Mouse (Mus musculus) embryonic facial prominence, embryonic 10.5 days (tissue): ENCODE data around the gene Cuta. TPM values are rescaled to one million over a fixed set of nuclear protein-coding genes. Genes with fewer than 3 reads are reported as not detected.

Experiments used
- DNase-seq: peaks from one replicate; pipeline ENCODE4 v3.0.0-alpha.2; 2017; ENCODE audit warnings: low spot score
- H3K27ac ChIP-seq: fragments of 300-500 bp; sonication (generic); replicated peaks from 2 replicates; pipeline ENCODE4 v1.5.1; 2016; ENCODE audit warnings: mild to moderate bottlenecking
- H3K27me3 ChIP-seq: fragments of 300-500 bp; sonication (generic); replicated peaks from 2 replicates; pipeline ENCODE4 v1.6.1; 2016; ENCODE audit warnings: low read depth, mild to moderate bottlenecking; ENCODE audit not compliant: poor library complexity, severe bottlenecking
- H3K36me3 ChIP-seq: fragments of 300-500 bp; sonication (generic); replicated peaks from 2 replicates; pipeline ENCODE4 v1.6.1; 2016; ENCODE audit warnings: mild to moderate bottlenecking, moderate library complexity
- H3K4me1 ChIP-seq: fragments of 300-500 bp; sonication (generic); 2 replicates; pipeline ENCODE4 v1.6.1; 2016
- H3K4me3 ChIP-seq: fragments of 300-500 bp; sonication (generic); 2 replicates; pipeline ENCODE4 v1.5.1; 2016; ENCODE audit warnings: mild to moderate bottlenecking, moderate library complexity
- H3K9me3 ChIP-seq: fragments of 300-500 bp; sonication (generic); 2 replicates; pipeline ENCODE4 v1.6.1; 2016; ENCODE audit warnings: mild to moderate bottlenecking
- WGBS: fragments of 180-500 bp; shearing (Covaris S2); methylation state at CpG from one replicate; pipeline ENCODE4 v1.1.7; 2016; 5-methylcytosine and 5-hydroxymethylcytosine counted together
- microRNA-seq: library from miRNA; unstranded; fragments of <30 nt; microRNA quantifications from one replicate; pipeline ENCODE4, GENCODE M21; 2017
- polyA plus RNA-seq: library from polyadenylated mRNA; unstranded; fragments of >200 nt; fragmentation: Nextera tagmentation; extraction: Ambion mirVana; gene quantifications from 2 replicates; pipeline ENCODE4 v1.2.1, GENCODE M21; 2016

Cuta gene
- polyA plus RNA-seq, 1 experiment from 2014 or later, result 182 TPM

DNA sequence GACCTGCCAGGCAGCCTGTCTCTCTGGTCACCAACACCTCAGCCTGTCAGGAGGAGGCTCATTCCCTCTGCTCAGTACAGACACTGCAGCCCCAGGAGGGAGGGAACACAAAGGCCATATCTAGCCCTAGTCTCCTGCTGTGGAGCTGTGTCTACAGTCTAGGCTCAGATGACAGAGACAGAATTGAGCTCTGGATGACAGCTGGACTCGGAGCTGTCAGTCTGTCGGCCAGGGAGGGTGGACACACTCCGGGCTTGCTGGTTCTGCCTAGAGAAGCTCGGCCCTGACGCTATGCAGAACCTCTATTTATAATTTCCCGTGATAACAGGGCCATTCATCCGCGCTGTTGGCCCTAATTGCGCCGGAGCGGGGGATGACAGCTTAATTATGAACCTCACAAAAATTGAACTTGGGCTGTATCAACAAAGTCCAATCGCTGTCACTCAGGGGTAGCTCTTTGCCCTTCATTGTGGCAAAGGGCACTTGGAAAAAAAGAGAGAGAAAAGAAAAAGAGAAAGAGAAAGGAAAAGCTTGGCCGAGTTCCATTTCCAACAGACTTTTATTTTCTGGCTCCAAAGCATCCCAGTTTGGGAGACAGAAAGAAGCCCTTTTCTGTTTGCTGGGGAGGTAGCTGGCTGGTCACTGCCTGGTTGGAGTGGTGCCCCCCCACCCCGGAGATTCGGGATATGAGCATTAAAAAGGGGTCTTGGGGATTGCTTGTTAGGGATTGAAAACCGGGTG, 46.6 kb downstream of the Cuta start:
- no peaks in the 10 kb centered on the region for H3K36me3 ChIP-seq
- peaks cover 34% of the 10 kb centered on the region for H3K4me1 ChIP-seq
- no peaks in the 10 kb centered on the region for H3K9me3 ChIP-seq
- peak overlapping the region; percentile 7; the same call in 1 of the 2 replicates for H3K27ac ChIP-seq
- peaks cover 17% of the 10 kb centered on the region for H3K27me3 ChIP-seq
- no peak for DNase-seq
- WGBS, result 56% methylated on average over 16 of the region's 16 CpGs
- H3K4me3 ChIP-seq, result peak overlapping the region; percentile 6; the same call in 1 of the 2 replicates

DNA sequence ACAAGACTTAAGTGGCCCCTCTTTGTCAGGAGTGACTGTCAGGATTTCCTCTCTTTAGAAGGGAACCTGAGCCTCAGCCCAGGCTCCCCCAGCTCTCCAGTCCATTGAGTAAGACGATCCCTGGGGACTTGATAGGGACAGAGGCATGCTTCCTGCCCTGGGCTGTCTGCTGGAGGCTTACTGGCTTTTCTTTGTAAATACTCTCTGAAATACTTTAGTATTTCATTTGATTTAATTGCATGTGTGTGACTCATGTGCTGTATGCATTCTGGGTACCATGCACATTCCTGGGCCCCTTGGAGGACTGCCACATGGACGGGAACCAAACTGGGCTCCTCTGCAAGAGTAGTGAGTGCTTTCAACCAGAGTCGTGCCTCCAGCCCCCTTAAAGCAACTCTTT, 51.4 kb downstream of the Cuta start:
- H3K27me3 ChIP-seq, result peaks cover 31% of the 10 kb centered on the region
- H3K36me3 ChIP-seq, result no peaks in the 10 kb centered on the region
- H3K9me3 ChIP-seq, result no peaks in the 10 kb centered on the region
- 39% methylated on average over 3 of the region's 3 CpGs for WGBS
- peaks cover 38% of the 10 kb centered on the region for H3K4me1 ChIP-seq
- no peak for DNase-seq
- H3K27ac ChIP-seq, result no peak overlapping the region
- H3K4me3 ChIP-seq, result no peak overlapping the region

DNA sequence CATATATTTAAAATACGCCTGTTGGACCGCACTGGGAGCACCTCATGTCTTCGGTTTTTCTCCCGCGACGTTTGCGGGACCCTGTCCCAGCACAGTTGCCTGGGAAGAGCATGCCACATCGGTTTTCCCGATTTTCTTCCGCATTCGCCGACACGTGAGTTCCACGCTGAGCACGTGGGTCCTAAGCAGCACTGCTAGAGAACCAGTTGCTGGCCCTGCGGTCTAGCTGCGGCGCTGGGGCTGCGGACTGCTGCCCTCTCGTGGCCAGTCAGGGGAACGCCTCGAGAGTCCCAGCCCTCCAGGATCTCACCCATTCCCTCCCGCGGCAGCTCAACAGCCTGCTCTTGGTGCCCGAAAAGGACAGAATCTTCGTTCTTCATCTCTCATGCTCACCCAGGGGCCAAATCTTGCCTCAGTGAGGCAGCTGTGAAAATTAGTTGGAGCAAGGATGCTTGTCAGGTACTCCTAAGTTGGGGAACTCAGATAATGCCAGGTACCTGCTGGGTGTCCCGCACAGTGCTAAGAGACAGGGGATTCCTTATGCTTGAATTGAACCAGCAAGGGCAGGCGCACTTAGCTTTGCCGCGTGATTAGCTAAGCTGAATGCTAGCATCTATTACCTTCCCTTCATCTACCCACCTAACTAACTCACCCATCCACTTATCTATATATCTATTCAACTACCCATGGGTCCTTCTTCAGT, 53.2 kb downstream of the Cuta start:
- DNase-seq, result peak; percentile 90
- Histone ChIP-seq H3K27ac (no peak overlapping the region), H3K4me1 (peaks cover 28% of the 10 kb centered on the region), H3K4me3 (peak overlapping the region; percentile 55), H3K27me3 (peaks cover 28% of the 10 kb centered on the region), H3K36me3 (no peaks in the 10 kb centered on the region), H3K9me3 (no peaks in the 10 kb centered on the region)
- 10% methylated on average over 30 of the region's 30 CpGs for WGBS

DNA sequence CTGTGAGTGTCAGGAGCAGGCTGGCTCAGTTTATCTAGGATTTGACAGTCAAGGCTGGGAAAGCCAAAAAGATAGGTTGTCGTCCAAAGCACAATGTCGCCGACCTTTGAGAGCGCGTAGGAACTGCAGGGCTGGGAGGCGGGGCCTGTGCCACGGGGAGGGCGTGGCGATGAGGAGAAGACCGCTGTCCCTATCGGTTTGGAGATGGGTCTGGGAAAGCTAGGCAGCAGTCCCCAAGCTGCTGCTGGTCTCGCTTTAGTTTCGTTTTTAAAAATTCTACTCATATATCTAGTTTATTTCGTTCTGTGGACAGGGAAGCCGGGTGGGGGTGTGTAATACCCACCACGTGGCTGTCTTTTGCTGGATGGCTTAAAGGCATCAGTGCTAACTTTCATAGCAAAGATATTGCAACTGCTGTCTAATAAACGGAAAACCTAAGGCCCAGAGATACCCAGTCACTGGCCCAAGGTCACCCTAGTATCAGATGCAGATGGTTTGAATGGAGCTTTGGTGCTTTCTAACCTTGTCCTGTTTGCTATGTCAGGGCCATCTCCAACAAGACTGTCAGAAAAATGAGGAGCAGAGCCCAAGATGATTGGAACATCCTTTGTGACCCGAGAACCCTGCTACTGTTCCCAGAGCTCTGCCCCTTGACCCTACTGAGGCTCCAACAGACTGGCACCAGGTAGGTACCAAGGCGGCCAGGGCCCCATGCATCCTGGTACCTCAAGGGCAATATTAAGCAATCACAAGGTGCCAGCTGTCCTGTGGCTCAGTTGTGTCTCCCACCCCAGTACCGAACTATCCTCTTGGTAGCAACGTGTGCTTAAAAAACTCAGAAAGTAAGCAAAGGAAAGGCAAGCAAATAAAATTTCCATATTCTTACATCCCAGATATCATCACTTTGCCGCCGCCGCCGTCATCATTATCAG, 54.1 kb downstream of the Cuta start:
- 0 out of 2 replicates have a peak, but pooled peaks cover 4% of the 10 kb centered on the region for H3K9me3 ChIP-seq
- peak; percentile 77 for DNase-seq
- H3K27me3 ChIP-seq, result peaks cover 28% of the 10 kb centered on the region
- WGBS, result 24% methylated on average over 25 of the region's 25 CpGs
- H3K27ac ChIP-seq, result no peak overlapping the region
- H3K4me3 ChIP-seq, result peak overlapping the region; percentile 55
- H3K36me3 ChIP-seq, result no peaks in the 10 kb centered on the region
- H3K4me1 ChIP-seq, result peaks cover 28% of the 10 kb centered on the region

Small RNA genes lying within 50 kb of the gene (microRNA-seq; reads per million reads assigned to microRNA genes)
- not detected for gene Gm27775
- not detected for gene Mir3083
- gene Mir6968, result 0.91 reads per million

Other genes with a start within 250 kb of the Cuta start
- 3.1 and 4.7 TPM in 2 replicates for gene Crebrf, start 223.9 kb downstream of the Cuta start, polyA plus RNA-seq
- 44.4 and 51.0 TPM in 2 replicates for gene Bnip1, start 158.5 kb downstream of the Cuta start, polyA plus RNA-seq
- gene Nkx2-5, start 94.6 kb downstream of the Cuta start, polyA plus RNA-seq, result 0.48 and 0.75 TPM in 2 replicates
- 11.6 and 12.1 TPM in 2 replicates for gene Kifc5b, start 22.5 kb downstream of the Cuta start, polyA plus RNA-seq
- gene Phf1, start 6.5 kb downstream of the Cuta start, polyA plus RNA-seq, result 3.8 and 4.7 TPM in 2 replicates
- gene Syngap1, start 1.7 kb upstream of the Cuta start, polyA plus RNA-seq, result 1.4 and 1.6 TPM in 2 replicates
- gene Zbtb9, start 33.6 kb upstream of the Cuta start, polyA plus RNA-seq, result 20.1 and 20.6 TPM in 2 replicates
- 2.8 and 3.3 TPM in 2 replicates for gene Bak1, start 89.4 kb upstream of the Cuta start, polyA plus RNA-seq
- 2.3 and 4.0 TPM in 2 replicates for gene Itpr3, start 117.7 kb upstream of the Cuta start, polyA plus RNA-seq
- gene Uqcc2, start 194.3 kb upstream of the Cuta start, polyA plus RNA-seq, result 407 and 410 TPM in 2 replicates
- not detected in 2 replicates for gene Ip6k3, start 228.2 kb upstream of the Cuta start, polyA plus RNA-seq